Mouse (Mus musculus) left cerebral cortex, postnatal 10 days (tissue): Measurements from ENCODE around the gene Gpatch8. TPM values are rescaled to one million over a fixed set of nuclear protein-coding genes. Genes with fewer than 3 reads are reported as not detected.

Experiments used
- DNase-seq, 2 experiments: peaks; one replicate each; pipeline ENCODE4 v3.0.0; 2021 to 2022; ENCODE audit warnings: low spot score in 2 of 2, mixed read lengths in 1 of 2; ENCODE audit errors: extremely low spot score in 1 of 2
- intact Hi-C: fragments of 180-260 bp; cut with DNase I; formaldehyde crosslinking; loops from one replicate; pipeline ENCODE4 v1.15.1; 2025
- total RNA-seq, 2 experiments: library from RNA; stranded (reverse); gene quantifications; 2 replicates each; pipeline ENCODE4 v1.2.3; 2021

Gpatch8 gene
- total RNA-seq, 2 experiments from 2014 or later: 46.0 to 46.8 TPM

- peak in 1 of 2 experiments; percentile 83 for DNase-seq
- intact Hi-C loops: loop anchor here (2.0 kb wide), 1 partner anchor 122 kb away; no protein-coding TSS in a partner anchor
These were observed 125.1 kb downstream of the Gpatch8 start for GRCm38 (mm10) chr11:102431018-102431645.

DNA sequence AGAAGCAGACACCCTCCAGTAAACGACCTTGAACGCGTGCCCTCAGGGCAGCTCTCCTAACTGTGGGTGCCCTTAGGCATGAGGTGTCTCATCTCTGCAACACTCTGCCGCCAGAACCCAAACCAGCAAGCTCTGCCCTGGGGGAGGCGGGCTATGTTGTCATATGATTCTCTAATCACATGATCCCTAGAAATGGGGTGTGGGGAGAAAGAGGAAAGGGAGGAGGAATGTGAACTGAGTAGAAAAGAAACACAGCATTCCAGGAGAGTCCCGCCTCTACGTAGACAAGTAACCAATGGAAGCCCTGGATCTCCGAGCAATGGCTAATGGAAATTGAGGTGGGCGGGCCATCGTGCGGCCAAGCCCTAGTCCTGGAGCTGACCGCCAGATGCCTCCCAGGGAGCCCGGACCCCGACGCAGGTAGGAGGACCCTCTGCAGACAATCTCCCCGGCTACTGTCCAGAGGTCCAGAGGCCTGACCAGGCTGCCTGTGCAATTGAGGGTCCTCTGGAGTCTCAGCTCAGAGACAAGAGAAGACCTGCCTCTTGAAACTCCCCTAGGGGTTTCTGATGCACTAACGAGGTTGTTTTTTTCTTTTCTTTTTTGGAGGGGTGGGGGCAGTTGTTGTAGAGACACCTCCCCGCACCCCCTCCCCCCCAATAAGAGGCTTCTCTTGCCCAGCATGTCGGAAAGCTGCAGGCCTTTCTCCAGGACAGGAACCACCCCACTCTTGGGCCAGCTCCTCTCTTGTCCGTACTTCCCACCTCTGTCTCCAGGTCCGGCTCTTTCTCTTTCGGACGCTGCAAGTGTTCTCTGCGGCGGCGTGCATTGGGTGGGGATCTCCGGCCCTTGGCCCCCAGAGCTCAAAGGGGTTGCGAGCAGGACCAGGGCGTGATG, 125.8 kb downstream of the Gpatch8 start, which contains the start of gene Grn:
Gene Grn (plus strand): TSS at position 195 of the 897 bp plus-strand sequence.
- peak; percentile 92 to 94 for DNase-seq
- intact Hi-C loops: loop anchor here (2.0 kb wide), 1 partner anchor 122 kb away; no protein-coding TSS in a partner anchor

GRCm38 (mm10) chr11:102429551-102429950, 126.6 kb downstream of the Gpatch8 start:
- peak in 1 of 2 experiments; percentile 10 for DNase-seq
- intact Hi-C loops: no loop called here

- DNase-seq: peak in 1 of 2 experiments; percentile 13
- intact Hi-C loops: no loop called here
These were observed 127.1 kb downstream of the Gpatch8 start for GRCm38 (mm10) chr11:102428981-102429540.

Other genes with a start within 250 kb of the Gpatch8 start
- gene Ubtf, start 236.7 kb downstream of the Gpatch8 start, total RNA-seq: 100 to 1,000 TPM in 1 of 2 experiments, 10 to 100 TPM in 1; 97.0 to 100 TPM
- gene Slc4a1, start 190.2 kb downstream of the Gpatch8 start, total RNA-seq: 1 to 10 TPM in 1 of 2 experiments, under 1 TPM in 1; 0.47 to 1.2 TPM
- 100 to 1,000 TPM; 329 to 332 TPM for gene Rundc3a, start 163.0 kb downstream of the Gpatch8 start, total RNA-seq
- 10 to 100 TPM; 64.8 to 66.7 TPM for gene Slc25a39, start 148.4 kb downstream of the Gpatch8 start, total RNA-seq
- 10 to 100 TPM; 79.2 to 79.4 TPM for gene Grn, start 126.1 kb downstream of the Gpatch8 start, total RNA-seq
- 100 to 1,000 TPM; 125 to 135 TPM for gene Fam171a2, start 108.7 kb downstream of the Gpatch8 start, total RNA-seq
- 1 to 10 TPM; 3.2 to 3.3 TPM for gene Itga2b, start 86.3 kb downstream of the Gpatch8 start, total RNA-seq
- gene Gm11627, start 23.1 kb upstream of the Gpatch8 start, total RNA-seq: 1 to 10 TPM; 5.4 to 7.1 TPM
- gene Fzd2, start 48.0 kb upstream of the Gpatch8 start, total RNA-seq: 10 to 100 TPM in 1 of 2 experiments, 1 to 10 TPM in 1; 6.7 to 11.0 TPM
- not detected for gene Meioc, start 107.3 kb upstream of the Gpatch8 start, total RNA-seq
- gene Ccdc43, start 141.4 kb upstream of the Gpatch8 start, total RNA-seq: 10 to 100 TPM; 27.2 to 32.5 TPM
- 100 to 1,000 TPM; 109 to 114 TPM for gene Adam11, start 205.0 kb upstream of the Gpatch8 start, total RNA-seq